Mouse (Mus musculus) bone marrow, adult 2 months (tissue): Measurements from ENCODE around the gene Mkrn2os.

Experiments
- CTCF ChIP-seq: fragments of 200-500 bp; IDR thresholded peaks from 2 replicates; pipeline ENCODE4 v1.5.1; 2011; ENCODE audit warnings: low read length, control low read depth; ENCODE audit not compliant: control insufficient read depth, insufficient read depth
- POLR2A ChIP-seq: fragments of 200-500 bp; IDR thresholded peaks from 2 replicates; pipeline ENCODE4 v1.6.1; 2011; ENCODE audit warnings: low read depth, mild to moderate bottlenecking, control low read depth, low read length, borderline replicate concordance; ENCODE audit not compliant: control insufficient read depth

DNA sequence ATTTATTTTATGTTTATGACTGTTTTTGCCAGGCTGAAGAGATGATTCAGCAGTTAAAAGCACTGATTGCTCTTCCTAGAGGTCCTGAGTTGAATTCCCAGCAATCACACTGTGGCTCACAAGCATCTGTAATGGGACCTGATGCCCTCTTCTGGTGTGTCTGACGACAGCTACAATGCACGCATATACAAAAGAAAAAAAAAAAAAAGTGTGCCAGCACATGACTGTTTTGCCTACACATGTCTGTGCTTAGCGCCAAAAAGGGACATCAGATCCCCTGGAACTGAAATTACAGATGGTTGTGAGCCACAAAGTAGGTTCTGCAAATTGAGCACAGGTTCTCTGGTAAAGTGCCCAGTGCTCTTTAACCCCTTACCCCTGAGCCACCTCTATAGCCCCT, 50.0 kb downstream of the Mkrn2os start:
- no peak for TF ChIP-seq CTCF
- TF ChIP-seq POLR2A = no peak
